26 mouse cellular contexts compared by ENCODE assay signal in genomic region chr19:36699151-36699550, GRCm38 (mm10). TPM values are rescaled to one million over a fixed set of nuclear protein-coding genes. Genes with fewer than 3 reads are reported as not detected.
"Had no signal": no experiment of that assay in that cellular context is flagged by ENCODE, and none has a peak within 500 bp of the region (broad histone marks: within the 10 kb centered on the region; RNA-seq: fewer than 3 reads in every experiment).

No protein-coding gene starts in this region.

- H3K4me3 ChIP-seq: heart, embryonic 13.5 days; heart, embryonic 15.5 days; hindbrain, embryonic 13.5 days; hindbrain, embryonic 15.5 days; kidney, embryonic 15.5 days; limb, embryonic 13.5 days; limb, embryonic 15.5 days; liver, embryonic 12.5 days had no signal

- H3K4me1 ChIP-seq: liver, embryonic 12.5 days had no signal

- ATAC-seq: hindbrain, postnatal 0 days; intestine, embryonic 16.5 days; liver, embryonic 12.5 days had no signal

- H3K36me3 ChIP-seq: heart, embryonic 13.5 days; heart, embryonic 15.5 days; hindbrain, embryonic 13.5 days; hindbrain, embryonic 15.5 days; kidney, embryonic 15.5 days; limb, embryonic 13.5 days; limb, embryonic 15.5 days; liver, embryonic 12.5 days had no signal

- H3K9me3 ChIP-seq: heart, embryonic 15.5 days; hindbrain, embryonic 15.5 days; kidney, embryonic 15.5 days; limb, embryonic 15.5 days; liver, embryonic 12.5 days had no signal

- H3K9ac ChIP-seq: heart, embryonic 13.5 days; heart, embryonic 15.5 days; hindbrain, embryonic 13.5 days; hindbrain, embryonic 15.5 days; kidney, embryonic 15.5 days; limb, embryonic 13.5 days; limb, embryonic 15.5 days; liver, embryonic 12.5 days; liver, embryonic 14.5 days had no signal

- H3K27me3 ChIP-seq: heart, embryonic 13.5 days; heart, embryonic 15.5 days; hindbrain, embryonic 13.5 days; hindbrain, embryonic 15.5 days; kidney, embryonic 15.5 days; limb, embryonic 13.5 days; limb, embryonic 15.5 days; liver, embryonic 12.5 days had no signal

- H3K27ac ChIP-seq: heart, embryonic 15.5 days; hindbrain, embryonic 13.5 days; hindbrain, embryonic 15.5 days; hindbrain, postnatal 0 days; kidney, embryonic 15.5 days; kidney, postnatal 0 days; limb, embryonic 13.5 days; limb, embryonic 15.5 days; liver, embryonic 12.5 days; liver, embryonic 14.5 days had no signal

- DNase-seq: gastrocnemius, postnatal 14 days; gastrocnemius, postnatal 36 days; heart, adult 18-20 months; heart, postnatal 36 days; kidney, adult 11 months; kidney, adult 2 months; kidney, adult 9 months; kidney, postnatal 14 days; kidney, postnatal 36 days; layer of hippocampus, adult 9-11 months; layer of hippocampus, postnatal 36 days; left cerebral cortex, postnatal 4 days had no signal

- H3K4me2 ChIP-seq: heart, embryonic 11.5 days; heart, embryonic 13.5 days; heart, embryonic 15.5 days; hindbrain, embryonic 13.5 days; hindbrain, embryonic 15.5 days; kidney, embryonic 15.5 days; limb, embryonic 13.5 days; limb, embryonic 15.5 days; liver, embryonic 12.5 days had no signal

RNA-seq across cellular contexts. Expression of gene Ppp1r3c, which starts 37.3 kb away (rescaled TPM):
- total RNA-seq: hematopoietic stem cell, adult 5-6 weeks had no signal
